Mouse (Mus musculus): Measurements from ENCODE around the gene Rnf144a. TPM values are rescaled to one million over a fixed set of nuclear protein-coding genes. Genes with fewer than 3 reads are reported as not detected.
"Not testable (repeated sequence)": the region's sequence is repeated elsewhere in the genome, so short reads cannot be mapped to it uniquely, and the experiment has no call there.

Rnf144a gene
- polyA plus RNA-seq, 1 experiment from 2014 or later: 7.4 TPM

DNA sequence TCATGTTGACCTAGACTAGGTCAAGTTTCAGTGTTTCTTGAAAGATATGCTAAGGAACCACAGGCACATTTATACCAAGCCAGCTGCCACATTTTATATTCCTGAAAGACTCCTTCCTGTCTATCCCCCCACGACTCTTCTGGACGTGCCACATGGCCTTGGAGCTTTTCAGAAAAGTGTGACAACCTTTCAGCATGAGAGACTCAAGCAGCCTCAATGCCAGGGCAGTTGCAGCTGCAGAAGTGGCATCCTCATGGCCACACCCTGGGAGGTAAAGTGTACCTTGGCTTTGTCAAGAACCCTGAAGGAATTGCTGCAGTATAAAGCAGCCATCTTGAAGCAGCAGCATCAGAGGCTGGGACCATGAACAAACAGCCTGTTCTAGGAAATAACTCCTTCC is 29.5 kb upstream of the Rnf144a start:
- Histone ChIP-seq H3K27ac (ENCODE audit: low read depth, low read length) (no peak overlapping the region), H3K4me1 (ENCODE audit: control insufficient read depth, insufficient read depth, low read length) (no peaks in the 10 kb centered on the region), H3K27me3 (ENCODE audit: control insufficient read depth, insufficient read depth, low read length) (no peaks in the 10 kb centered on the region), H3K4me2 (no peak overlapping the region), H3K4me3 (ENCODE audit: low read depth, low read length) (no peak overlapping the region), H3K9me3 (replicated peaks; ENCODE audit: control insufficient read depth, low read length) (no peaks in the 10 kb centered on the region), H3K9ac (ENCODE audit: low read depth, low read length) (no peak overlapping the region), H3K36me3 (ENCODE audit: control insufficient read depth, insufficient read depth, low read length) (no peaks in the 10 kb centered on the region)
- no peak for ATAC-seq (replicated peaks; ENCODE audit: insufficient number of reproducible peaks, low FRiP score, low TSS enrichment)
- WGBS (ENCODE audit: insufficient replicate concordance): 76% methylated on average over 2 of the region's 2 CpGs

DNA sequence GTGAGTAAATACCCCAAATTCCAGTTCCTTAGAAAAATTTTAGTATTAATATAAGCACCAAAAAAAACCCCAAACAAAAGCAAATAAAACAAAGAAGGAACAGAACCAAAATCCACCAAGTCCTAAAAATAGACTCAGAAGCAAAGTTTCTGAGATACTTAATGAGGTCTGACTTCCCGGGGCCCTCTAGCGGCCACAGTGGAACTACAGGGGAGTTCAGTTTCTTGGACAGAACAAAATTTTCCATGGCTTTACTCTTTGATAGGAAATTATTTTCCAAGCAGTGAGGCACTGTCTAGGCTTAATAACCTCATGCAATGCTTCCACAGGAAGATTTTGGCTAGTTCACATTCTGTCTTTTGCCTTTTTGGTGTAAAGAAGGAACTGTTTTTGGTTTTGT is 29.0 kb upstream of the Rnf144a start:
- no peak for ATAC-seq (replicated peaks; ENCODE audit: insufficient number of reproducible peaks, low FRiP score, low TSS enrichment)
- no peaks in the 10 kb centered on the region for H3K4me1 ChIP-seq (ENCODE audit: control insufficient read depth, insufficient read depth, low read length)
- no peak overlapping the region for H3K27ac ChIP-seq (ENCODE audit: low read depth, low read length)
- H3K9ac ChIP-seq (ENCODE audit: low read depth, low read length): no peak overlapping the region
- no peak overlapping the region for H3K4me3 ChIP-seq (ENCODE audit: low read depth, low read length)
- no peaks in the 10 kb centered on the region for H3K9me3 ChIP-seq (replicated peaks; ENCODE audit: control insufficient read depth, low read length)
- H3K27me3 ChIP-seq (ENCODE audit: control insufficient read depth, insufficient read depth, low read length): no peaks in the 10 kb centered on the region
- WGBS (ENCODE audit: insufficient replicate concordance): 0% methylated on average over 2 of the region's 2 CpGs
- H3K36me3 ChIP-seq (ENCODE audit: control insufficient read depth, insufficient read depth, low read length): no peaks in the 10 kb centered on the region
- no peak overlapping the region for H3K4me2 ChIP-seq

DNA sequence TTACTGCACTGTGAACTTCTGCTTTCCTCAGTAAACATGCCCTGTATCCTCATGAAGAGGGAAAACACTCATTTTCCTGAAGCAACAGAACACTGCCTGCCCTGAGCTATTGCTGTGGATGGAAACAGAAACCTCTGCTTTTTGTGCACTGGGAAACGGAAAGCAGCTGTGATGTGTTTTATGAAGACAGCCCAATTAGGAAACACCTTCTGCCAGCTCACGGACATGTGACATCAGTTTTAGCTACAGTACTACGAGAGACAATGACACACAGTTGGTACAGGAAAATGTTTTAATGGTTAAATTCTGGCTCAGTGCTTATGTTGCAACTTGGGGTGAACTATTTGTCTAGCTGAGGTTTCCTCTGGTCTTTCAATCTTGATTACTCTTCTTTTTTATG is 24.3 kb upstream of the Rnf144a start:
- no peaks in the 10 kb centered on the region for H3K4me1 ChIP-seq (ENCODE audit: control insufficient read depth, insufficient read depth, low read length)
- H3K9ac ChIP-seq (ENCODE audit: low read depth, low read length): no peak overlapping the region
- no peaks in the 10 kb centered on the region for H3K27me3 ChIP-seq (ENCODE audit: control insufficient read depth, insufficient read depth, low read length)
- no peak overlapping the region for H3K4me3 ChIP-seq (ENCODE audit: low read depth, low read length)
- no peaks in the 10 kb centered on the region for H3K36me3 ChIP-seq (ENCODE audit: control insufficient read depth, insufficient read depth, low read length)
- no peak for ATAC-seq (replicated peaks; ENCODE audit: insufficient number of reproducible peaks, low FRiP score, low TSS enrichment)
- H3K4me2 ChIP-seq: no peak overlapping the region
- H3K27ac ChIP-seq (ENCODE audit: low read depth, low read length): no peak overlapping the region
- WGBS (ENCODE audit: insufficient replicate concordance): 70% methylated on average over 3 of the region's 3 CpGs
- no peaks in the 10 kb centered on the region for H3K9me3 ChIP-seq (replicated peaks; ENCODE audit: control insufficient read depth, low read length)

DNA sequence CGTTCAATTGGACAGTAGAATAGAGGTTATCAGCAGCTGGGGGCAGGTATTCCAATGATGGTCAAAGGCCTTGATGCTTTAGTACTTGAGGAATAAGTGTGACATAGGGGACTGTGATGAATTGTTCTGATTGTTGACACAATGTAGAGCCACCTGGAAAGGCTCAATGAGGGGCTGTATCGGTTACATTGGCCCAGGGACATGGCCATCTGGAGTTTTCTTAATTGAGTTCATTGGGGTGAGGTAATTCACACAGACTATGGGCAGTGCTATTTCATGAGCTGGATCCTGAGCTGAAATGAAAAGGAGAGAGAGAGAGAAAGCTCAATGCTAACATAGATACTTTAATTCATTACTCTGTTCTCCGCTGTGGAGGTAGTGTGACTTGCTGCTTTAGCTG is 22.9 kb upstream of the Rnf144a start:
- H3K27ac ChIP-seq (ENCODE audit: low read depth, low read length): no peak overlapping the region

DNA sequence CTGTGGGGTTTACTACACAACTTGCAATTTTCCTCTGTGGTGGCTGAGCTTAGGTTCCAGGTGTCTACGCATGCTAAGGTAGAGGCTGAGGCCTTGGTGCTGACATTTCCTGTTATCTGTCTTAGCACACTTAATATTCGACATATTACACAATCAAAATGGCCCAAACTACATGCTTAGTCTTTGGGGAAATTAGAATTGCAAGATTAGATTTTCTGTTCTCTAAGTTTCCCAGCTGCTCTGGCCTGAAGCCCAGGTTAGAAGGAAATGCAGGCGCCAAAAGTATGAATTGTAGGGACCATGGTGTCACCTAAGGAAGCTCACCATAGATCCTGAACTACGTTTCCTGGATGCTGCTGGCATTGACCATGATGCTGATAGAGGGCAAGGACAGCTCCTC is 21.3 kb upstream of the Rnf144a start:
- Histone ChIP-seq H3K4me2 (no peak overlapping the region), H3K9ac (ENCODE audit: low read depth, low read length) (no peak overlapping the region), H3K27me3 (ENCODE audit: control insufficient read depth, insufficient read depth, low read length) (no peaks in the 10 kb centered on the region), H3K4me1 (ENCODE audit: control insufficient read depth, insufficient read depth, low read length) (no peaks in the 10 kb centered on the region), H3K36me3 (ENCODE audit: control insufficient read depth, insufficient read depth, low read length) (no peaks in the 10 kb centered on the region), H3K27ac (ENCODE audit: low read depth, low read length) (no peak overlapping the region), H3K9me3 (replicated peaks; ENCODE audit: control insufficient read depth, low read length) (no peaks in the 10 kb centered on the region), H3K4me3 (ENCODE audit: low read depth, low read length) (no peak overlapping the region)
- ATAC-seq (replicated peaks; ENCODE audit: insufficient number of reproducible peaks, low FRiP score, low TSS enrichment): no peak
- WGBS (ENCODE audit: insufficient replicate concordance): 71% methylated on average over 4 of the region's 4 CpGs

More for the DNA sequence above, 22.9 kb upstream of the Rnf144a start:
- no peaks in the 10 kb centered on the region for H3K27me3 ChIP-seq (ENCODE audit: control insufficient read depth, insufficient read depth, low read length)
- no peaks in the 10 kb centered on the region for H3K36me3 ChIP-seq (ENCODE audit: control insufficient read depth, insufficient read depth, low read length)
- H3K4me2 ChIP-seq: no peak overlapping the region
- WGBS (ENCODE audit: insufficient replicate concordance): 65% methylated on average over 3 of the region's 3 CpGs
- H3K9me3 ChIP-seq (replicated peaks; ENCODE audit: control insufficient read depth, low read length): no peaks in the 10 kb centered on the region
- no peak overlapping the region for H3K4me3 ChIP-seq (ENCODE audit: low read depth, low read length)
- ATAC-seq (replicated peaks; ENCODE audit: insufficient number of reproducible peaks, low FRiP score, low TSS enrichment): no peak
- H3K9ac ChIP-seq (ENCODE audit: low read depth, low read length): no peak overlapping the region
- H3K4me1 ChIP-seq (ENCODE audit: control insufficient read depth, insufficient read depth, low read length): no peaks in the 10 kb centered on the region

DNA sequence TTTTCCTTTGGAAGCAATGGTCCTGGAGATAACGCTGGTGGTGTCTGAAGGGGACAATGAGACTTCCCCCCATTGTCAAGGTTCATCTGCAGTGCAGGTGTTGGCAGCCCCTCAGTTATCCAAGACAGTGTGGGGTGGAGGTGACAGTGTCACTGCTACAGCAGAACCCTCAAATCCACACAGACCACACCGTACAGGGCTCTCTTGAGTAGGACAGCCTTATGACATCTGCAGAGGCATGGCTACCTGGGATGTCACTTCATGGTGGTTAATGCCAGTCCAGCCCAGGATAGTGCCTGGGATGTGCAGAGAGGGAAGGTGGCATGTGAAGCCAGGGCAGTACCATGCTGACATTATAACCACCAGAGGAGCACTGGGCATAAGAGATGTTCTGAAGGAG is 13.7 kb upstream of the Rnf144a start:
- not testable (repeated sequence) for H3K4me3 ChIP-seq (ENCODE audit: low read depth, low read length); ATAC-seq (replicated peaks; ENCODE audit: insufficient number of reproducible peaks, low FRiP score, low TSS enrichment); H3K9me3 ChIP-seq (replicated peaks; ENCODE audit: control insufficient read depth, low read length); H3K36me3 ChIP-seq (ENCODE audit: control insufficient read depth, insufficient read depth, low read length); H3K27me3 ChIP-seq (ENCODE audit: control insufficient read depth, insufficient read depth, low read length); H3K4me2 ChIP-seq; H3K27ac ChIP-seq (ENCODE audit: low read depth, low read length); H3K4me1 ChIP-seq (ENCODE audit: control insufficient read depth, insufficient read depth, low read length); H3K9ac ChIP-seq (ENCODE audit: low read depth, low read length)
- WGBS (ENCODE audit: insufficient replicate concordance): 69% methylated on average over 2 of the region's 2 CpGs

DNA sequence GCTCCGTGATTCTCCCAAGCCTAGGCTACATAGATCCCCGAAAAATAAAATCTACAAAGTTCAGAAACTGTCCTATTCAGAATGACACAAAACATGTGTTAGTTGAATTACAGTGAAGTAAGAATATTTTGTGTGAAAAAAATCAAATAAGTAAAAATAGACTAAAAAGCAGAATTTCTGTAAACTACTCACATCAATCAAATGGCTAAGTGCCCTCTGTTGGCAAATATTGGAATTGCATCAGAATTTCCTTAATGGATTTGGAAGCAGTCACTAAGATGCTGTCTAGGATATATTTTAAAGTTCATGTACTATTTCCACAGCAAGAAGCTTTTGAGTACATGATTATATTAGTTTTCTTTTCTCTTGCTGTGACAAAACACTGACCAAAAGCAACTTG is 9.8 kb upstream of the Rnf144a start:
- H3K36me3 ChIP-seq (ENCODE audit: control insufficient read depth, insufficient read depth, low read length): no peaks in the 10 kb centered on the region
- no peak overlapping the region for H3K27ac ChIP-seq (ENCODE audit: low read depth, low read length)
- H3K9ac ChIP-seq (ENCODE audit: low read depth, low read length): no peak overlapping the region
- ATAC-seq (replicated peaks; ENCODE audit: insufficient number of reproducible peaks, low FRiP score, low TSS enrichment): no peak
- H3K27me3 ChIP-seq (ENCODE audit: control insufficient read depth, insufficient read depth, low read length): no peaks in the 10 kb centered on the region
- no peaks in the 10 kb centered on the region for H3K9me3 ChIP-seq (replicated peaks; ENCODE audit: control insufficient read depth, low read length)
- no peak overlapping the region for H3K4me3 ChIP-seq (ENCODE audit: low read depth, low read length)
- 88% methylated on average over 2 of the region's 2 CpGs for WGBS (ENCODE audit: insufficient replicate concordance)
- no peaks in the 10 kb centered on the region for H3K4me1 ChIP-seq (ENCODE audit: control insufficient read depth, insufficient read depth, low read length)
- H3K4me2 ChIP-seq: no peak overlapping the region

DNA sequence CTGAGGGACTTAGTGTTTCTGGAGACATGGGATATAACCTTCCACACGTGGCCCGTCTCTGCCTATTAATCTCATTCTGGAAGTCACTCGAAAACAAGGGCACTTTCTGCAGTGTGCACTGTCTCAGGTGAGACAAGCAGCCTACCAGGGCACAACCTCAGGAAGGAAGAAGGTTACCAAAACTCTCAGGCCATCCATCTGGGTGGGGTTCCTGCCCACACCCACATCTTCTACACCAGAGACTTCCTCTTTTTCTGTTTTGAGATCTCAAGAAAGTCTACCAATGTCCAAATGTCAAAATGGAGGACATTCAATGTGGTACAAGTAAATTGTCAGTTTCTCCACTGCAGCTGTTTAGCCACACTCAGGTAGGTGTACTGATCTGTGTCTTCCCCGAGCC is 3.3 kb upstream of the Rnf144a start:
- 73% methylated on average over 4 of the region's 4 CpGs for WGBS (ENCODE audit: insufficient replicate concordance)
- no peak for ATAC-seq (replicated peaks; ENCODE audit: insufficient number of reproducible peaks, low FRiP score, low TSS enrichment)
- H3K4me3 ChIP-seq (ENCODE audit: low read depth, low read length): no peak overlapping the region

DNA sequence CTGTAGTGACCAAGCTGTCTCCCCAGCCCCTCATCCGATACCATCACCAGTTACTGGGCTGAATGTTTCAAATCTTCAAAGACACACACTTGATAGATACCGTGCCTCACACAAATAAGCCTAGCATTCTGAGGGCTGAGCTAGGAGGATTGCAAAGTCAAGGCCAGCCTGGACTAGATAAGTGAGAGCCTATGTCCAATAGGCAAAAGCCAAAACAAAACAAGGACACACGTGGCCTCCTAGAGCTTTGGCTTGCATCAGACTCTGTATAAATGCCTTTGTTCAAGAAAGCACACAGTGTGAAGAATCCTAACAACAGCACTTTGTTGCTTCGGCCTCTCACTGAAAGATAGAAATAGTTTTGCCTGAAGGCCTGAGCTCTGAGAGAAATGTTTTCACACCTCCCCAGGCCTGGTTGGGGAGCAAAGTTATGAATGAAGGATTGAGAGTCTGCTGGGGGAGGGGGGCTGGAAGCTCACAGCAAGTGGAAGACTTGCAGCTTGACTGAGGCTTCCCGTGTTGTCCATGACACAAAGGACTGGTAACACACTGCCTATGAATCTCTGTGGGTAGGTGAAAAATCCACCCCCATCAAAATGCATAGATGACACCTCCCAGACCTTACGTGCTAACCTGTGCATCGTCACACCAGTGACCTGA is 1.7 kb upstream of the Rnf144a start:
- Histone ChIP-seq H3K27ac (ENCODE audit: low read depth, low read length) (no peak overlapping the region), H3K9ac (ENCODE audit: low read depth, low read length) (no peak overlapping the region), H3K4me2 (no peak overlapping the region), H3K4me3 (ENCODE audit: low read depth, low read length) (no peak overlapping the region), H3K9me3 (replicated peaks; ENCODE audit: control insufficient read depth, low read length) (no peaks in the 10 kb centered on the region), H3K27me3 (ENCODE audit: control insufficient read depth, insufficient read depth, low read length) (no peaks in the 10 kb centered on the region), H3K36me3 (ENCODE audit: control insufficient read depth, insufficient read depth, low read length) (no peaks in the 10 kb centered on the region), H3K4me1 (ENCODE audit: control insufficient read depth, insufficient read depth, low read length) (peaks cover 14% of the 10 kb centered on the region; the same call in 1 of the 2 replicates)
- 69% methylated on average over 7 of the region's 7 CpGs for WGBS (ENCODE audit: insufficient replicate concordance)
- ATAC-seq (replicated peaks; ENCODE audit: insufficient number of reproducible peaks, low FRiP score, low TSS enrichment): no peak

More for the DNA sequence above, 3.3 kb upstream of the Rnf144a start:
- 0 out of 2 replicates have a peak, but pooled peaks cover 2% of the 10 kb centered on the region for H3K4me1 ChIP-seq (ENCODE audit: control insufficient read depth, insufficient read depth, low read length)
- H3K36me3 ChIP-seq (ENCODE audit: control insufficient read depth, insufficient read depth, low read length): no peaks in the 10 kb centered on the region
- no peak overlapping the region for H3K27ac ChIP-seq (ENCODE audit: low read depth, low read length)
- H3K27me3 ChIP-seq (ENCODE audit: control insufficient read depth, insufficient read depth, low read length): no peaks in the 10 kb centered on the region
- no peaks in the 10 kb centered on the region for H3K9me3 ChIP-seq (replicated peaks; ENCODE audit: control insufficient read depth, low read length)
- H3K4me2 ChIP-seq: no peak overlapping the region
- H3K9ac ChIP-seq (ENCODE audit: low read depth, low read length): no peak overlapping the region

Data from heart, embryonic 11.5 days (tissue).